14 mouse cellular contexts compared by ENCODE assay signal in the genomic region with DNA sequence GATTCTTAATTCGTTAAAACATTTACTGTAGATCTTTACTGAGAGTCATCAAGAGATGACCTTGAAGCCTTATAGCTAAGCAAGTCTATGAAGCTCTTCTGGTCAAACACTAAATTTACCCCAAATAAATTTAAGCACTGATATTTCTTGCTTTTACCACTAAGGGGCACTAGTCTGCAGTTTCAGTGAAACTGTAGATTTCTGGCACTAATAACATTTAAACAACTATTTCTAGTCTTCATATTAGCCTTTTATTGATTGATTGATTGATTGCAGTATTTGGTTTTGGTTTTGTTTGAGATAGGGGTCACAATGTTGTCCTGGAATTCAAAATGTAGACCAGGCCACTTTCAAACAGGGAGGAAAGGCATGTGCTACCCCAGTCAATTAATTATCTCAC. TPM values are rescaled to one million over a fixed set of nuclear protein-coding genes. Genes with fewer than 3 reads are reported as not detected.
DNase-seq lines count a peak whose midpoint lies in the region; ATAC-seq and TF ChIP-seq lines count a peak whose summit lies in the region.
"Had no signal": no experiment of that assay in that cellular context is flagged by ENCODE, and none has a peak within 500 bp of the region (broad histone marks: within the 10 kb centered on the region; RNA-seq: fewer than 3 reads in every experiment).

No protein-coding gene starts in this region.

- no peak overlapping the region for H3K9ac ChIP-seq in forebrain, embryonic 14.5 days (ENCODE audit: low read length)
- H3K9ac ChIP-seq: intestine, embryonic 15.5 days; limb, embryonic 15.5 days; stomach, embryonic 15.5 days had no signal

- H3K4me3 ChIP-seq in forebrain, embryonic 14.5 days (ENCODE audit: low read depth, low read length) = no peak overlapping the region
- H3K4me3 ChIP-seq in forebrain, embryonic 10.5 days = no peak overlapping the region
- no peak overlapping the region for H3K4me3 ChIP-seq in left cerebral cortex, adult 2 months
- H3K4me3 ChIP-seq: erythroblast, embryonic 14.5 days; intestine, embryonic 15.5 days; limb, embryonic 15.5 days; stomach, embryonic 15.5 days had no signal

- no peak for TF ChIP-seq POLR2A in brain, embryonic 14.5 days (IDR thresholded peaks at IDR 0.05; ENCODE audit: borderline replicate concordance, extremely low read depth, insufficient read depth, insufficient read length, poor library complexity, severe bottlenecking)

- no peaks in the 10 kb centered on the region for H3K27me3 ChIP-seq in forebrain, embryonic 14.5 days (replicated peaks; ENCODE audit: control insufficient read depth, insufficient read depth, low read length)
- no peaks in the 10 kb centered on the region for H3K27me3 ChIP-seq in forebrain, embryonic 10.5 days (ENCODE audit: poor library complexity, severe bottlenecking)
- H3K27me3 ChIP-seq: intestine, embryonic 15.5 days; limb, embryonic 15.5 days; stomach, embryonic 15.5 days had no signal

- no peaks in the 10 kb centered on the region for H3K9me3 ChIP-seq in forebrain, embryonic 14.5 days (replicated peaks; ENCODE audit: control insufficient read depth, low read length)
- no peaks in the 10 kb centered on the region for H3K9me3 ChIP-seq in forebrain, embryonic 10.5 days
- H3K9me3 ChIP-seq: intestine, embryonic 15.5 days; limb, embryonic 15.5 days; stomach, embryonic 15.5 days had no signal

- intact Hi-C loops in left cerebral cortex, adult 2 months (cut with DNase I) = loop anchor here (1.0 to 5.0 kb wide), 2 partner anchors 70 to 201 kb away; no protein-coding TSS in a partner anchor
- intact Hi-C loops in left cerebral cortex, postnatal 14 days (cut with DNase I) = loop anchor here (2.0 kb wide), 1 partner anchor 70 kb away; no protein-coding TSS in a partner anchor

- 85% methylated on average over 1 of the region's 1 CpGs for WGBS in forebrain, embryonic 14.5 days
- 80% methylated on average over 1 of the region's 1 CpGs for WGBS in forebrain, embryonic 10.5 days

- ATAC-seq in forebrain, embryonic 14.5 days = no peak
- ATAC-seq: intestine, embryonic 15.5 days had no signal

- peak; percentile 64 for DNase-seq in forebrain, embryonic 14.5 days (ENCODE audit: low spot score)
- DNase-seq in forebrain, embryonic 10.5 days (ENCODE audit: extremely low spot score, low spot score) = no peak
- no peak for DNase-seq in left cerebral cortex, adult 2 months (ENCODE audit: extremely low spot score in 1 of 2, low spot score in 2 of 2)
- no peak for DNase-seq in left cerebral cortex, postnatal 14 days (ENCODE audit: low spot score in 2 of 2)
- peak; percentile 36 for DNase-seq in A20 (ENCODE audit: low read depth, low spot score)
- DNase-seq in brain, embryonic 14.5 days (ENCODE audit: low read depth) = peak; percentile 39
- no peak for DNase-seq in frontal cortex, postnatal 14 days (ENCODE audit: low spot score in 2 of 2)
- no peak for DNase-seq in right cerebral cortex, postnatal 25 days

- H3K4me1 ChIP-seq in forebrain, embryonic 14.5 days (ENCODE audit: control insufficient read depth, insufficient read depth, low read length) = no peaks in the 10 kb centered on the region
- H3K4me1 ChIP-seq in forebrain, embryonic 10.5 days = 0 out of 2 replicates have a peak, but pooled peaks cover 3% of the 10 kb centered on the region
- H3K4me1 ChIP-seq: intestine, embryonic 15.5 days; stomach, embryonic 15.5 days had no signal

- peaks cover 61% of the 10 kb centered on the region for H3K36me3 ChIP-seq in forebrain, embryonic 14.5 days (ENCODE audit: control insufficient read depth, insufficient read depth, low read length)
- H3K36me3 ChIP-seq in forebrain, embryonic 10.5 days (replicated peaks) = peaks cover 94% of the 10 kb centered on the region

- H3K4me2 ChIP-seq in forebrain, embryonic 14.5 days (ENCODE audit: low read length) = no peak overlapping the region
- H3K4me2 ChIP-seq: intestine, embryonic 15.5 days; limb, embryonic 15.5 days; stomach, embryonic 15.5 days had no signal

- TF ChIP-seq CTCF in left cerebral cortex, adult 2 months (IDR thresholded peaks at IDR 0.05) = peak; percentile 78
- no peak for TF ChIP-seq CTCF in brain, embryonic 14.5 days (IDR thresholded peaks at IDR 0.05; ENCODE audit: borderline replicate concordance, extremely low read depth, insufficient read depth, insufficient read length)

- no peak overlapping the region for H3K27ac ChIP-seq in forebrain, embryonic 14.5 days (ENCODE audit: low read depth, low read length)
- H3K27ac ChIP-seq in forebrain, embryonic 10.5 days = no peak overlapping the region
- no peak overlapping the region for H3K27ac ChIP-seq in left cerebral cortex, adult 2 months
- H3K27ac ChIP-seq: intestine, embryonic 15.5 days; limb, embryonic 15.5 days; stomach, embryonic 15.5 days had no signal

RNA-seq across cellular contexts. Expression of gene Gpsm2, which starts 20.9 kb away (rescaled TPM):
- 37.2 and 44.8 TPM in 2 replicates for polyA plus RNA-seq in forebrain, embryonic 14.5 days (2014; fragmentation: Nextera tagmentation; extraction: Ambion mirVana)
- 103 and 104 TPM in 2 replicates for polyA plus RNA-seq in forebrain, embryonic 10.5 days (2016; fragmentation: Nextera tagmentation; extraction: Ambion mirVana)
- 10 to 100 TPM; 12.2 to 13.5 TPM for total RNA-seq in left cerebral cortex, adult 2 months (2021)
- total RNA-seq in left cerebral cortex, postnatal 14 days (2021) = 10 to 100 TPM; 18.0 TPM
- polyA plus RNA-seq in brain, embryonic 14.5 days (2012; rRNA removed) = 14.5 and 14.7 TPM in 2 replicates

RNA-seq across cellular contexts. Expression of gene Aknad1, which starts 38.2 kb away (rescaled TPM):
- not detected in 2 replicates for polyA plus RNA-seq in forebrain, embryonic 14.5 days (2014; fragmentation: Nextera tagmentation; extraction: Ambion mirVana)
- polyA plus RNA-seq in forebrain, embryonic 10.5 days (2016; fragmentation: Nextera tagmentation; extraction: Ambion mirVana) = not detected in 2 replicates
- not detected for total RNA-seq in left cerebral cortex, adult 2 months (2021)
- under 1 TPM in 1 of 2 experiments, not detected in 1; 0.09 TPM for total RNA-seq in left cerebral cortex, postnatal 14 days (2021)
- polyA plus RNA-seq in brain, embryonic 14.5 days (2012; rRNA removed) = 0.03 and 0.05 TPM in 2 replicates
- total RNA-seq: layer of hippocampus, postnatal 10 days had no signal
- polyA plus RNA-seq: heart, embryonic 14.5 days had no signal

RNA-seq across cellular contexts. Expression of gene Clcc1, which starts 47.5 kb away (rescaled TPM):
- polyA plus RNA-seq in forebrain, embryonic 14.5 days (2014; fragmentation: Nextera tagmentation; extraction: Ambion mirVana) = 51.4 and 56.6 TPM in 2 replicates
- 73.0 and 73.6 TPM in 2 replicates for polyA plus RNA-seq in forebrain, embryonic 10.5 days (2016; fragmentation: Nextera tagmentation; extraction: Ambion mirVana)
- 10 to 100 TPM; 28.6 to 35.6 TPM for total RNA-seq in left cerebral cortex, adult 2 months (2021)
- 10 to 100 TPM; 23.4 to 23.5 TPM for total RNA-seq in left cerebral cortex, postnatal 14 days (2021)
- polyA plus RNA-seq in brain, embryonic 14.5 days (2012; rRNA removed) = 41.4 and 55.8 TPM in 2 replicates

Comparison
In these comparisons a context has a peak if more than half of its experiments do, and no peak if none do; other contexts are left out.
1. DNase-seq: peak in forebrain, embryonic 14.5 days (single experiment), A20 (single experiment) and brain, embryonic 14.5 days (single experiment); none in forebrain, embryonic 10.5 days (single experiment), left cerebral cortex, adult 2 months (0 of 2), left cerebral cortex, postnatal 14 days (0 of 2), frontal cortex, postnatal 14 days (0 of 2) and right cerebral cortex, postnatal 25 days (single experiment).